Mouse (Mus musculus) adrenal gland, postnatal 25 days (tissue): ENCODE data around the gene Vmn1r204. TPM values are rescaled to one million over a fixed set of nuclear protein-coding genes. Genes with fewer than 3 reads are reported as not detected.
"Not testable (repeated sequence)": the region's sequence is repeated elsewhere in the genome, so short reads cannot be mapped to it uniquely, and the experiment has no call there.

Source experiments
- DNase-seq: peaks from one replicate; pipeline ENCODE4 v3.0.0; 2021; ENCODE audit warnings: mixed read lengths
- long read RNA-seq: library from polyadenylated mRNA; stranded (forward); transcript quantifications from one replicate; pipeline ENCODE4 v2.0.0, GENCODE M21; 2021
- total RNA-seq: library from RNA; stranded (reverse); gene quantifications from 2 replicates; pipeline ENCODE4 v1.2.3, GENCODE M21; 2021

Vmn1r204 gene
- total RNA-seq = not detected in 2 replicates
- long read RNA-seq = 0 reads

- DNase-seq = not testable (repeated sequence)
Measured at GRCm38 (mm10) chr13:22552898-22553297, at the start of gene Vmn1r204. TSS of gene Vmn1r204 (plus strand) at chr13:22553198.

DNA sequence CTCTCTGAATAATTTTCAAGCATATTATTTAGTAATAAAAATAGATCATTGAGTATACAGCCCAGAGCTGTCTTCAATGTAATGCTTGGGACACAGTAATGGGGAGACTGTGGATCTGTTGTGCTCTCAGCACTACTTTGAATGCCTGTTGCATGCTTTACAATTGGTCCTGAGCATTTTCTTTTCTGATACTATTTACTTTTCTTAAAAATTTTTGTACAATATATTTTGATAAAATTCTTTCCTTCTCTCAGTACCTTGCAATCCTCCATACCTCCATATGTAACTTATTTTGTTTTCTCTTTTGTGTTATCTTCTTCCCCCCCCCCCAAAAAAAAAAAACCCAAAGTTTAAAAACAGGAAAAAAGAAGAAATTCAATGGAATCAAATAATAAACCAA lies 47.7 kb upstream of the Vmn1r204 start, which contains the start of gene Vmn1r202:
Gene Vmn1r202 (minus strand): TSS at position 101 of the 400 bp plus-strand sequence.
- no peak for DNase-seq

DNA sequence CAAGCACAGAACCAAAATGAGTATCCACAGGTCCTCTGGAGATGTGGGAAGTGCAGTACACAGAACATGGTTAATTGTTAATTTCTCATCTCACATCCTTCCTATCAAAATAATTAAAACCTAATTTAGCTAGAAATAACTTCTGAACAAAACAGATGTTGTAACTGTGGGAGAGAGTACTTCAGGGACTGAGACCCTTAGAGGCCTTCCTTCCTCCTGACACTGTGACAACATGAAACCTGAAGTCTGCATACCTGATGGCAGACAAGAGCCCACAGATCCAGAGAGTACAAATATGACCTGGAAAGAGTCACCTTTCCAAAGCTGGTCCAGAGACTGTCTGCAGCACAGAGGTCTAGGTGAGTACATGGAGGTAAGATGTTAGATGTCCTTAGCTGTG lies 35.2 kb upstream of the Vmn1r204 start, which contains the start of gene Vmn1r203:
Gene Vmn1r203 (plus strand): TSS at position 301 of the 400 bp plus-strand sequence.
- DNase-seq = no peak

GRCm38 (mm10) chr13:22574911-22575310 lies 21.9 kb downstream of the Vmn1r204 start:
- DNase-seq = not testable (repeated sequence)

DNA sequence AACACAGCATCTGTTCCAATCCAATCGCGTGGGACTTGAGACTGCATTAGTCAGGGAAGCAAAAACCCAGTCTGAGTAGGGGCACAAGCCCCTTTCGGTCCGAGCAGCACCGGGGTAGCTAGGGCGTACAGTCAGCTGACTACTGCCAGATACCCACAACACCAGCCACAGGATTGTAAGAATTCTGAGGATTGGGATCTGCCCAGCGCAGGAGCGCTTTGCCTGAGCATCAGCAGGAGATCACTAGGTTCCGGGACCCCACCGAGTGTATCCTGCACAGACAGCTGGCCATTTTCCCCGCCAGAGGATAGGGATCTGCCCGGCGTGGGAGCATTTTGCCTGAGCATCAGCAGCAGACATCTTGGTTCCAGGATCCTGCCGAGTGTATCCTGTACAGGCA lies 30.3 kb downstream of the Vmn1r204 start:
- not testable (repeated sequence) for DNase-seq

DNA sequence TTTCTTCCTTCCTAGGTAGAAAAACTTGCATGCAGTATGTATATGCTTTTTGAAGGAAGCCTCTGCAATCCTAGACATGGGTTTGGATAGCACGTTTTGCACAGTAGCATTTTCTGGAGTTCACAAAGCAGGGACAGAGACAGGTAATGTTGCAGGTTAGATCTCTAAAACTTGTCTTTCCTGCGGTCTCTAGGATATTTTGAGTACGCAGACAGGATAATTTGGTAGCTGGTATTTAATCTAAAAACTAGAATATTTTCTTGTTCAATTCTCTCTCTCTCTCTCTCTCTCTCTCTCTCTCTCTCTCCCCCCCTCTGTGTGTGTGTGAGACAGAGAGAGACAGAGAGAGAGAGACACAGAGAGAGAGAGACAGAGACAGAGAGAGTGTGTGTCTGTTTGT lies 39.9 kb downstream of the Vmn1r204 start, which contains the start of gene Vmn1r205:
Gene Vmn1r205 (minus strand): TSS at position 101 of the 400 bp plus-strand sequence.
- DNase-seq = no peak

Other genes with a start within 250 kb of the Vmn1r204 start
- gene Vmn1r197, start 228.6 kb upstream of the Vmn1r204 start, total RNA-seq = not detected in 2 replicates
- not detected in 2 replicates for gene Vmn1r198, start 202.8 kb upstream of the Vmn1r204 start, total RNA-seq
- not detected in 2 replicates for gene Vmn1r199, start 173.4 kb upstream of the Vmn1r204 start, total RNA-seq
- not detected in 2 replicates for gene Vmn1r200, start 162.8 kb upstream of the Vmn1r204 start, total RNA-seq
- gene Vmn1r201, start 81.3 kb upstream of the Vmn1r204 start, total RNA-seq = not detected in 2 replicates
- 0.06 and 0.14 TPM in 2 replicates for gene Vmn1r202, start 47.8 kb upstream of the Vmn1r204 start, total RNA-seq
- not detected in 2 replicates for gene Vmn1r203, start 35.1 kb upstream of the Vmn1r204 start, total RNA-seq
- gene Vmn1r205, start 39.8 kb downstream of the Vmn1r204 start, total RNA-seq = not detected in 2 replicates
- gene Vmn1r206, start 71.1 kb downstream of the Vmn1r204 start, total RNA-seq = not detected in 2 replicates
- not detected in 2 replicates for gene Vmn1r207-ps, start 176.4 kb downstream of the Vmn1r204 start, total RNA-seq
- not detected in 2 replicates for gene Vmn1r208, start 224.2 kb downstream of the Vmn1r204 start, total RNA-seq